Mouse (Mus musculus): ENCODE results near the gene Vps13c. TPM values are rescaled to one million over a fixed set of nuclear protein-coding genes. Genes with fewer than 3 reads are reported as not detected.

Gene Vps13c
- polyA plus RNA-seq, 1 experiment from 2014 or later = 9.9 TPM

GRCm38 (mm10) chr9:67922350-67922749 is 82.2 kb downstream of the Vps13c start:
- Histone ChIP-seq H3K36me3 (ENCODE audit: control insufficient read depth, insufficient read depth, low read length) (peaks cover 10% of the 10 kb centered on the region), H3K9me3 (replicated peaks; ENCODE audit: control insufficient read depth, low read length, poor library complexity, severe bottlenecking) (no peaks in the 10 kb centered on the region), H3K4me1 (ENCODE audit: control insufficient read depth, insufficient read depth, low read length) (no peaks in the 10 kb centered on the region), H3K27me3 (ENCODE audit: control insufficient read depth, insufficient read depth, low read depth, low read length) (no peaks in the 10 kb centered on the region), H3K4me2 (ENCODE audit: low read length) (no peak overlapping the region), H3K4me3 (ENCODE audit: low read depth, low read length) (no peak overlapping the region), H3K9ac (ENCODE audit: low read depth, low read length) (no peak overlapping the region), H3K27ac (ENCODE audit: low read length) (no peak overlapping the region)
- no peak for ATAC-seq
- WGBS = 56% methylated on average over 5 of the region's 5 CpGs

GRCm38 (mm10) chr9:67930629-67931028 is 90.4 kb downstream of the Vps13c start:
- Histone ChIP-seq H3K9me3 (replicated peaks; ENCODE audit: control insufficient read depth, low read length, poor library complexity, severe bottlenecking) (no peaks in the 10 kb centered on the region), H3K27ac (ENCODE audit: low read length) (no peak overlapping the region), H3K9ac (ENCODE audit: low read depth, low read length) (no peak overlapping the region), H3K27me3 (ENCODE audit: control insufficient read depth, insufficient read depth, low read depth, low read length) (no peaks in the 10 kb centered on the region), H3K4me3 (ENCODE audit: low read depth, low read length) (no peak overlapping the region), H3K36me3 (ENCODE audit: control insufficient read depth, insufficient read depth, low read length) (peaks cover 14% of the 10 kb centered on the region; the same call in 1 of the 2 replicates), H3K4me2 (ENCODE audit: low read length) (no peak overlapping the region), H3K4me1 (ENCODE audit: control insufficient read depth, insufficient read depth, low read length) (no peaks in the 10 kb centered on the region)
- no peak for ATAC-seq
- WGBS = 76% methylated on average over 7 of the region's 7 CpGs

GRCm38 (mm10) chr9:67937286-67937685 is 97.1 kb downstream of the Vps13c start:
- no peak for ATAC-seq

GRCm38 (mm10) chr9:67955466-67956010 is 115.3 kb downstream of the Vps13c start:
- no peaks in the 10 kb centered on the region for H3K9me3 ChIP-seq (replicated peaks; ENCODE audit: control insufficient read depth, low read length, poor library complexity, severe bottlenecking)
- peaks cover 17% of the 10 kb centered on the region for H3K36me3 ChIP-seq (ENCODE audit: control insufficient read depth, insufficient read depth, low read length)
- H3K9ac ChIP-seq (ENCODE audit: low read depth, low read length) = no peak overlapping the region
- H3K27me3 ChIP-seq (ENCODE audit: control insufficient read depth, insufficient read depth, low read depth, low read length) = no peaks in the 10 kb centered on the region
- H3K27ac ChIP-seq (ENCODE audit: low read length) = no peak overlapping the region
- H3K4me3 ChIP-seq (ENCODE audit: low read depth, low read length) = no peak overlapping the region
- ATAC-seq = no peak
- no peaks in the 10 kb centered on the region for H3K4me1 ChIP-seq (ENCODE audit: control insufficient read depth, insufficient read depth, low read length)
- 71% methylated on average over 7 of the region's 7 CpGs for WGBS
- no peak overlapping the region for H3K4me2 ChIP-seq (ENCODE audit: low read length)

More at GRCm38 (mm10) chr9:67937286-67937685, 97.1 kb downstream of the Vps13c start:
- H3K9me3 ChIP-seq (replicated peaks; ENCODE audit: control insufficient read depth, low read length, poor library complexity, severe bottlenecking) = no peaks in the 10 kb centered on the region
- no peaks in the 10 kb centered on the region for H3K27me3 ChIP-seq (ENCODE audit: control insufficient read depth, insufficient read depth, low read depth, low read length)
- H3K4me3 ChIP-seq (ENCODE audit: low read depth, low read length) = no peak overlapping the region
- peaks cover 7% of the 10 kb centered on the region; the same call in 1 of the 2 replicates for H3K36me3 ChIP-seq (ENCODE audit: control insufficient read depth, insufficient read depth, low read length)
- WGBS = 40% methylated on average over 2 of the region's 2 CpGs
- H3K27ac ChIP-seq (ENCODE audit: low read length) = no peak overlapping the region
- no peak overlapping the region for H3K4me2 ChIP-seq (ENCODE audit: low read length)
- H3K9ac ChIP-seq (ENCODE audit: low read depth, low read length) = no peak overlapping the region
- no peaks in the 10 kb centered on the region for H3K4me1 ChIP-seq (ENCODE audit: control insufficient read depth, insufficient read depth, low read length)

GRCm38 (mm10) chr9:67961953-67962352 is 121.8 kb downstream of the Vps13c start:
- no peak for ATAC-seq
- Histone ChIP-seq H3K9me3 (replicated peaks; ENCODE audit: control insufficient read depth, low read length, poor library complexity, severe bottlenecking) (no peaks in the 10 kb centered on the region), H3K4me3 (ENCODE audit: low read depth, low read length) (no peak overlapping the region), H3K27ac (ENCODE audit: low read length) (no peak overlapping the region), H3K36me3 (ENCODE audit: control insufficient read depth, insufficient read depth, low read length) (peaks cover 13% of the 10 kb centered on the region), H3K27me3 (ENCODE audit: control insufficient read depth, insufficient read depth, low read depth, low read length) (no peaks in the 10 kb centered on the region), H3K4me1 (ENCODE audit: control insufficient read depth, insufficient read depth, low read length) (no peaks in the 10 kb centered on the region), H3K9ac (ENCODE audit: low read depth, low read length) (no peak overlapping the region), H3K4me2 (ENCODE audit: low read length) (no peak overlapping the region)
- WGBS = 97% methylated on average over 5 of the region's 5 CpGs

GRCm38 (mm10) chr9:67965889-67966288 is 125.7 kb downstream of the Vps13c start:
- Histone ChIP-seq H3K9ac (ENCODE audit: low read depth, low read length) (no peak overlapping the region), H3K36me3 (ENCODE audit: control insufficient read depth, insufficient read depth, low read length) (peaks cover 9% of the 10 kb centered on the region), H3K4me3 (ENCODE audit: low read depth, low read length) (no peak overlapping the region), H3K4me1 (ENCODE audit: control insufficient read depth, insufficient read depth, low read length) (no peaks in the 10 kb centered on the region), H3K4me2 (ENCODE audit: low read length) (no peak overlapping the region), H3K27ac (ENCODE audit: low read length) (no peak overlapping the region), H3K27me3 (ENCODE audit: control insufficient read depth, insufficient read depth, low read depth, low read length) (no peaks in the 10 kb centered on the region), H3K9me3 (replicated peaks; ENCODE audit: control insufficient read depth, low read length, poor library complexity, severe bottlenecking) (no peaks in the 10 kb centered on the region)
- 22% methylated on average over 14 of the region's 14 CpGs for WGBS
- ATAC-seq = no peak

GRCm38 (mm10) chr9:67967011-67967410 is 126.8 kb downstream of the Vps13c start:
- Histone ChIP-seq H3K36me3 (ENCODE audit: control insufficient read depth, insufficient read depth, low read length) (peaks cover 4% of the 10 kb centered on the region; the same call in 1 of the 2 replicates), H3K27ac (ENCODE audit: low read length) (no peak overlapping the region), H3K9me3 (replicated peaks; ENCODE audit: control insufficient read depth, low read length, poor library complexity, severe bottlenecking) (no peaks in the 10 kb centered on the region), H3K4me2 (ENCODE audit: low read length) (no peak overlapping the region), H3K4me1 (ENCODE audit: control insufficient read depth, insufficient read depth, low read length) (no peaks in the 10 kb centered on the region), H3K4me3 (ENCODE audit: low read depth, low read length) (no peak overlapping the region), H3K27me3 (ENCODE audit: control insufficient read depth, insufficient read depth, low read depth, low read length) (no peaks in the 10 kb centered on the region), H3K9ac (ENCODE audit: low read depth, low read length) (no peak overlapping the region)
- ATAC-seq = no peak
- 91% methylated on average over 3 of the region's 3 CpGs for WGBS

- ATAC-seq = no peak
- WGBS = 35% methylated on average over 6 of the region's 6 CpGs
Measured at GRCm38 (mm10) chr9:67973451-67973850, 133.3 kb downstream of the Vps13c start.

GRCm38 (mm10) chr9:67975491-67975890 is 135.3 kb downstream of the Vps13c start:
- Histone ChIP-seq H3K9me3 (replicated peaks; ENCODE audit: control insufficient read depth, low read length, poor library complexity, severe bottlenecking) (no peaks in the 10 kb centered on the region), H3K27me3 (ENCODE audit: control insufficient read depth, insufficient read depth, low read depth, low read length) (no peaks in the 10 kb centered on the region), H3K9ac (ENCODE audit: low read depth, low read length) (no peak overlapping the region), H3K36me3 (ENCODE audit: control insufficient read depth, insufficient read depth, low read length) (peaks cover 5% of the 10 kb centered on the region; the same call in 1 of the 2 replicates), H3K4me2 (ENCODE audit: low read length) (no peak overlapping the region), H3K4me1 (ENCODE audit: control insufficient read depth, insufficient read depth, low read length) (no peaks in the 10 kb centered on the region), H3K27ac (ENCODE audit: low read length) (no peak overlapping the region), H3K4me3 (ENCODE audit: low read depth, low read length) (no peak overlapping the region)
- 94% methylated on average over 9 of the region's 9 CpGs for WGBS
- ATAC-seq = no peak

More at GRCm38 (mm10) chr9:67973451-67973850, 133.3 kb downstream of the Vps13c start:
- H3K4me2 ChIP-seq (ENCODE audit: low read length) = no peak overlapping the region
- H3K4me1 ChIP-seq (ENCODE audit: control insufficient read depth, insufficient read depth, low read length) = no peaks in the 10 kb centered on the region
- no peak overlapping the region for H3K9ac ChIP-seq (ENCODE audit: low read depth, low read length)
- no peak overlapping the region for H3K27ac ChIP-seq (ENCODE audit: low read length)
- no peaks in the 10 kb centered on the region for H3K9me3 ChIP-seq (replicated peaks; ENCODE audit: control insufficient read depth, low read length, poor library complexity, severe bottlenecking)
- no peaks in the 10 kb centered on the region for H3K27me3 ChIP-seq (ENCODE audit: control insufficient read depth, insufficient read depth, low read depth, low read length)
- H3K4me3 ChIP-seq (ENCODE audit: low read depth, low read length) = no peak overlapping the region
- peaks cover 5% of the 10 kb centered on the region; the same call in 1 of the 2 replicates for H3K36me3 ChIP-seq (ENCODE audit: control insufficient read depth, insufficient read depth, low read length)

Measured in midbrain, embryonic 16.5 days (tissue).